Mouse (Mus musculus): ENCODE results near the gene Chil1. TPM values are rescaled to one million over a fixed set of nuclear protein-coding genes. Genes with fewer than 3 reads are reported as not detected.
A peak's percentile ranks its signal among the peaks of the same experiment; 100 is the strongest.

The Chil1 gene
- polyA plus RNA-seq, 1 experiment from 2014 or later: 2.8 TPM

DNA sequence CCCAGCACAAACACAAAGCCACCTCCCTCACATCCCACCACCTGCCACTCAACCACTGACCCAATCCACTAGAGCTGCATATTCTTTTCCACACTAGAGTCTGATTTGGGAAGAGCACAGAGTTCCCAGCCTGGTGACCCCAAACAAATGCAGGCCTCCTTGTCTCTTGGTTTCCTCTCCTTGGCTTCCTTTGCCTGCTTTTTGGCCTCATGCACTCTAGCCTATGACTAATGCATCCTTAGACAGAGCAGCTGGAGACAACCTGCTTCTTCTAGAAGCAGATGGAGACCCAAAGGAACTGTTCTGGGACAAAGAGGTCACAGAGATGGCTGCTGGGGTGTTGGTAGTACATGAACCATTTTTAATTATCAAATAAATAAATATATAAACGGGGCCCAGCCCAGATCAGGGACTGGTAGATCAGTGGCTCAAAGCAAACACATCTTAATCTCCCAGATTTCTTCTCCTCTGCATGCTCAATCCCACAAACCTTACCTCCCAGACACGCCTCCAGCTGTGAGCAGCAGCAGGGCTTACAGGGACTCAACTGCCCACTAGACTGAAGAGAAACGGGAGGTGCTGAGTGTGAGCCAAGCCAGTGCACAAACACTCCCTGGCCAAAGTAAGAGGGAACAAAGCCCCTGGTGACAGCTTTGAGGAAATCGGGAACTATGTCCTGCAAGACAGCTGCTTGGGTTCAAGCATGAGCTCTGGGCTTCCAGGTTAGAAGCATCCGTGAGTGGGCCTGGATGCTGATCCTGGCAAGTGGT, 48.0 kb downstream of the Chil1 start:
- 81% methylated on average over 5 of the region's 5 CpGs for WGBS
- H3K9me3 ChIP-seq: no peaks in the 10 kb centered on the region
- H3K9ac ChIP-seq: no peak overlapping the region
- no peak overlapping the region for H3K4me3 ChIP-seq
- peaks cover 27% of the 10 kb centered on the region for H3K27me3 ChIP-seq
- no peak for ATAC-seq (ENCODE audit: low FRiP score)
- H3K27ac ChIP-seq: no peak overlapping the region
- peaks cover 33% of the 10 kb centered on the region for H3K4me1 ChIP-seq (replicated peaks)
- no peak overlapping the region for H3K4me2 ChIP-seq
- no peaks in the 10 kb centered on the region for H3K36me3 ChIP-seq

DNA sequence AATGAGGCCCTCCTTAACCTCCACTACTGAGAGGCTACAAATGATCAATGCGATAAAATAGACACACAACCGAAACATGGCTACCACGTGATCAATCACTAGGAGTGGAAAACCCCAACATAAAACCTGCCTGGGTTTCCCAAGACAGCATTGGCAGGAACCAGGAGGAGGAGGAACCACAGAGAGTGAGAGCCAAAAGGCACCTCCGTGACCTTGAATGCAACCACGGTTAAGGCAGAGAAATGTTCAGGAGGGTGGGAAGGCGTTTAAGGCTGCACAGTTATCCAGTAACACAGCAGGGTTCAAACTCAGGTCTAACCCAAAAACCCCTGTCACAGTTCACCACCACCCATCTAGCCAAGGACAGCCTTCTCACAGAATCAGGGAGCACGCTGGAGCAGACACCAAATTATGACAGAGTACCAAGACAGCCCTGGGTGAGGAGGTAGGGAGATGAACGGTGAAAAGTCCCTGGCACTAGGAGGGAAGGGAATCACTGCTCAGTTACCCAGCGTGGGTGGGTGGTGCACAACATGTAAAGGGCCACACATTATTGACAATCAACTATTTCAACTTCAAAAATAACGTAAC, 48.8 kb downstream of the Chil1 start:
- Histone ChIP-seq H3K36me3 (no peaks in the 10 kb centered on the region), H3K4me2 (no peak overlapping the region), H3K4me1 (replicated peaks) (peaks cover 40% of the 10 kb centered on the region), H3K9ac (no peak overlapping the region), H3K27me3 (peaks cover 34% of the 10 kb centered on the region), H3K27ac (no peak overlapping the region), H3K4me3 (no peak overlapping the region), H3K9me3 (no peaks in the 10 kb centered on the region)
- WGBS: 87% methylated on average over 10 of the region's 10 CpGs
- ATAC-seq (ENCODE audit: low FRiP score): no peak

DNA sequence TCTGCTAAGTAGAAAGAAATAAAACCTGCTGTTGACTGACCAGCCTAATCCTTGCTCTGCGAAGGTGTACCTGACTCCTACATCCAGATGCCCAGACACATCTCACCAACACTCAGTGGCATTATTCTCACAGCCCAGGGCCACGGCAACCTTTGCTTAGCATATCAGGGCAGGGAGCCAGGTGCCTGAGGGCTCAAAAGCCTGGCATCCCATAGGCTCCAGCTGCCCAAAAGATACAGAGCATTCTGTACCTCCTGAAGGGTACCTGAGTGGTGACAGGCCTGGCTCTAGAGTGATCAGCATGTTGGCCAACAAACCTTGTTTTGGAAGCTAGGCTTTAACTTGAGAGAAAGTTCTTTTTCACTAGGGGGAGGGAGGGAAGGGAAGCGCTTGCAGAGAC, 49.3 kb downstream of the Chil1 start:
- Histone ChIP-seq H3K9ac (no peak overlapping the region), H3K4me3 (no peak overlapping the region), H3K4me1 (replicated peaks) (peaks cover 46% of the 10 kb centered on the region), H3K27ac (no peak overlapping the region), H3K36me3 (no peaks in the 10 kb centered on the region), H3K4me2 (no peak overlapping the region), H3K27me3 (peaks cover 39% of the 10 kb centered on the region), H3K9me3 (no peaks in the 10 kb centered on the region)
- WGBS: 89% methylated on average over 3 of the region's 3 CpGs
- ATAC-seq (ENCODE audit: low FRiP score): no peak

DNA sequence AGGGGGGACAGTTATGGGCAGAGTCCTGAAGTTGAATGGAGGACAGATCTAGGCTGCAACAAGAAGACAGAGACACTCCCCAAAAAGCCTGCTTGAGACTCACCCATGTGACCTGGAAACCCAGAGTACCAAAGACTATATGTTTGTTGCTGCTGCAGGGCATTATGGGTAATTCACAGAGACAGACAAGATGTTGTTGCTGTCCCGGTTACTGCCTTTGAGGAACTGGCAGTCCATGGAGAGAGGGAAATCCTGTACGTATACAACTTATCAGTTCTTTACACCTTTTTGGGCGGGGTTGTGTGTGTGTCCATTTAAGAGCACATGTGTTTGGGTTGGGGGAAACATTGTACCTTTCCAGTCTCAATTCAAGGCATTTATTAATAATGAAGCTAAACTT, 49.7 kb downstream of the Chil1 start:
- H3K4me1 ChIP-seq (replicated peaks): peaks cover 46% of the 10 kb centered on the region
- H3K9ac ChIP-seq: no peak overlapping the region
- no peaks in the 10 kb centered on the region for H3K9me3 ChIP-seq
- WGBS: 67% methylated on average over 3 of the region's 3 CpGs
- no peaks in the 10 kb centered on the region for H3K36me3 ChIP-seq
- H3K4me3 ChIP-seq: no peak overlapping the region
- H3K4me2 ChIP-seq: no peak overlapping the region
- no peak overlapping the region for H3K27ac ChIP-seq
- ATAC-seq (ENCODE audit: low FRiP score): no peak
- peaks cover 44% of the 10 kb centered on the region for H3K27me3 ChIP-seq

DNA sequence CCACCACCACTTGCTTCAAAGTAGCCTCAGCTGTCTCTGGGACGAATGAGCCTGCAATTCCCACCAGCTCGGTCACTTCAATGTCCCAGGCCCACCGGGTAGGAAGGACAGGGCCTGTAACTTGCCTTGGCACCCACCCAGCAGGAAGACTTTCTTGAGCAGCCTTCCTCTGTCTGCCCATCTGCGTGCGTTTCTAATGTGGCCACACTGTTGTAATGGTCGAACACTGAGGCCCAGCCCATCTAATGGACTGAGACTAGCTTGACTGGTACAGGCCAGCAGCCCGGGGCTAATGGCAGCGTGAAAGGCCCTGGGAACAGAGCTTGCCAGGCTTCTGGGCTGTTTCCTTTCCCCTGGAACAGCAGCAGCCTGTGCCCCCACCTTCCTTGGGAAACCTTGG, 50.4 kb downstream of the Chil1 start:
- H3K4me3 ChIP-seq: no peak overlapping the region
- 67% methylated on average over 8 of the region's 8 CpGs for WGBS
- H3K9me3 ChIP-seq: no peaks in the 10 kb centered on the region
- H3K36me3 ChIP-seq: no peaks in the 10 kb centered on the region
- H3K4me2 ChIP-seq: peak overlapping the region; percentile 86
- peak overlapping the region; percentile 67; the same call in 1 of the 2 replicates for H3K27ac ChIP-seq
- peak overlapping the region; percentile 43; the same call in 1 of the 2 replicates for H3K9ac ChIP-seq
- no peak for ATAC-seq (ENCODE audit: low FRiP score)
- peaks cover 46% of the 10 kb centered on the region for H3K4me1 ChIP-seq (replicated peaks)
- H3K27me3 ChIP-seq: peaks cover 50% of the 10 kb centered on the region

DNA sequence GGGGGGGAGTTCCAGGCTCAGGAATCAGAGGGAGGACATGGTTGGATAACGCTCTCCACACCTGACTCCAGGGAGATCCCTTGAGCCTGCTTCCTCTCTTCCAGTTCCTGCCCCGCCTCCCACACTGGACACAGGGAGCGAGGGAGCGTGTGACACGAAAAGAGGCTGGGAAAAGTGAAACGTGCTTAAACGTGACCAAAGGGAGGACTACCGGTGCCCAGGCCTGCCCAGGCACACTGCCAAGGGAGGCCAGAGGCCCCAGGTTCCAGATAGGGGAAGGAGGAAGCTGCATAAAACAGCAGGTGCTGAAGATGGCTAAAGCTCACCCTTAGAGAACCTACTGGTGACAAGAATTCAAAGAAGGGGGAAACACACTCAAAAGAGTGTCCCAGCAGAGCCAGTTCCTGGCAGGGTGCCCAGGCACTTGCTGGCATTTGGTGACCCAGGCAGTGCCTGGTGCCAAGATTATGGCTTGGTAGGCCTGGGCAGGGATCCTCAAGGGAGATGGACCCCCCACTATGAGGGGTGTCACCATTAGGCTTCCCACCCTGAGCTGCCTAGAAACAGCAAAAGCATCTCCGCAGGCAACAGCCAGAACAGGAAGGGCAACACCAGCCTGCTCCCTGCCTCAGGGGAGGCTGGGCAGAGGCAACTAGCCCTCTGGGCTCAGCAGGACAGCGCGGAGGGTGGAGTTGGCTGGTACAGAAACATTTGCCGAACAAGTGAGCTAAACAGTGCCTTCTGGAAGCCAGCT, 51.0 kb downstream of the Chil1 start:
- no peaks in the 10 kb centered on the region for H3K9me3 ChIP-seq
- WGBS: 46% methylated on average over 12 of the region's 12 CpGs
- peak overlapping the region; percentile 52; the same call in 1 of the 2 replicates for H3K4me3 ChIP-seq
- H3K36me3 ChIP-seq: no peaks in the 10 kb centered on the region
- H3K4me1 ChIP-seq (replicated peaks): peaks cover 46% of the 10 kb centered on the region
- H3K27me3 ChIP-seq: peaks cover 53% of the 10 kb centered on the region
- H3K4me2 ChIP-seq: peak overlapping the region; percentile 86
- ATAC-seq (ENCODE audit: low FRiP score): peak; percentile 29; the same call in 1 of the 2 replicates
- H3K9ac ChIP-seq: peak overlapping the region; percentile 74
- peak overlapping the region; percentile 67; the same call in 1 of the 2 replicates for H3K27ac ChIP-seq

DNA sequence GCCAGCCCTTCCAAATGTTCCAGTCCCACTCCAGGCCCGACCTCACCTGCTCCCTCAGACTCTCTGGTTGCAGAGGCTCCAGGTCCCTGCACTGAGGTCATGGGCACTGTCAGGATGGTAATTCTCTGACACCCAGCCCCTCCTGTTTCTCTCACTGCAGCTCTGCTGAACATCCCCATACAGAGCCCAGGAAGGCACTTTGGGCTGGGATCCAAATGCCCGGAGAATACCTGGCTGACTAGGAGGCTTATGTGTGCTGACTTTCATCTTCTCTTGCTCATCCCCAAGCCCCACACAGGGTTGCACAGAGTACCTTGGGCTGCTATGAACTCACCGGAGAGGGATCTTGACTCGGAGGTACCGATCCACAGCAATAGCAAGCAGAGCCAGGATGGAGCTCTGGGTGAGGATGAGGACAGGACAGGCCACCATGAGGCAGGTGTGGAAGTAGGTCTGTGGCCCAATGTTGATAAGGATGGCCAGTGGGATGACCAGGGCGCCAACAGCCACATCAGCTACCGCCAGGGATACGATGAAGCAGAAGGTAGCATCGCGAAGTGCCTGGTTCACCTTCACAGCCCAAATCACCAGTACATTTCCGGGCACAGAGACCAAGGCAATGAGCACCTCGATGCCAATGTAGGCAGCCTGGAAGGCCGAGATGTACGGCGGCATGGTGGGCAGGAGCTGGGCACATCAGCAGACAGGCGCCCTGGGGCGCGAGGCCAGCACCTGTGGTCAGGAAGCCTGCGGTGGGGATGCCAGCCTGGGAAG, 51.9 kb downstream of the Chil1 start:
- no peak for ATAC-seq (ENCODE audit: low FRiP score)
- H3K27me3 ChIP-seq: peaks cover 53% of the 10 kb centered on the region
- no peaks in the 10 kb centered on the region for H3K36me3 ChIP-seq
- no peaks in the 10 kb centered on the region for H3K9me3 ChIP-seq
- no peak overlapping the region for H3K27ac ChIP-seq
- H3K4me2 ChIP-seq: peak overlapping the region; percentile 86
- H3K9ac ChIP-seq: peak overlapping the region; percentile 74
- H3K4me3 ChIP-seq: peak overlapping the region; percentile 52
- 48% methylated on average over 19 of the region's 19 CpGs for WGBS
- peaks cover 46% of the 10 kb centered on the region for H3K4me1 ChIP-seq (replicated peaks)

DNA sequence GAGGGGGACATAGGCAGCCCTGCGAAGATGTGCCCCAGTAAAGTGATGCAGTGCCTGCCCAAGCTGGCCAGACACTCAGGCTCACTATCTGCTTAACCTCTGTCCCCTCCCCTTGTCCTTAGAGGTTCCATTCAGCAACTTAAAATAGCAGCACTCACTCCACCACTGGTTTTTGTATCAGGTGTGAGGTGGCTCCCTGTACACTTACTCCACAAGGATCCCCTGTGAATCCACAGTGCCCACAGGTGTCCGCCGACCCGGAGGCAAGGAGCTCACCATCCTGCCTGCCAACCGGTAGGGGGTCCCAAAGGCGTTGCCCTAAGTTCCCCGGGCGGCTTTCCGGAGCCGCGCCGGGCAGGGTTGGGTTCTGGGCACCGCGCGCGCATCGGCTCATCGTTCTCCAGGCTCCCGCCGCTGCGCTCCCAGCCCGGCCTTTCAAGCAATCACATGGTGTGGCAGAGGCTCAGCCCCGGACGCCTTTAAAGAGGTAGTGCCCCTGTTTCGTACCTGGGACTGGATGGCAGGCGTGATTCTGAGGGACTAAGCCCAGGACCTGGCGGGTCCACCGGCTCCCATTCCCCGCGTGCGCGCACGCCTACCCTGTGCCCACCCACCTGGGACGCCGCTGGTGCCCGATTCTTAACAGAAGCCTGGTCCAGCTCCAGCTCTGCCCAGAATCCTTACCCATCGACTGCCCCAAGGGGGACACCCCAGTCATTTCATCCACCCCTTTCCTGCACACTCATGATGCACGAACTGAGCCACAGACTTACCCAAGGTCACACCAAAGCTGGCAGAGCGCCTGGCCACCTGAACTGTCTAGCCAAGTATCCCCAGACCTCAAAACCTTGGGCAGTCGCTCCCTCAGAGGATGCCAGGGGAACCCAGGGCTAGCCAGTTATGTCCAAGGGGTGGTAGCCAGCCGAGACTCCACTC, 52.7 kb downstream of the Chil1 start:
- Histone ChIP-seq H3K27ac (peak overlapping the region; percentile 35; the same call in 1 of the 2 replicates), H3K9ac (peak overlapping the region; percentile 74), H3K27me3 (peaks cover 57% of the 10 kb centered on the region), H3K9me3 (no peaks in the 10 kb centered on the region), H3K36me3 (no peaks in the 10 kb centered on the region), H3K4me1 (replicated peaks) (peaks cover 46% of the 10 kb centered on the region), H3K4me3 (peak overlapping the region; percentile 52), H3K4me2 (peak overlapping the region; percentile 86)
- peak; percentile 65 for ATAC-seq (ENCODE audit: low FRiP score)
- WGBS: under 1% methylated on average over 41 of the region's 41 CpGs

DNA sequence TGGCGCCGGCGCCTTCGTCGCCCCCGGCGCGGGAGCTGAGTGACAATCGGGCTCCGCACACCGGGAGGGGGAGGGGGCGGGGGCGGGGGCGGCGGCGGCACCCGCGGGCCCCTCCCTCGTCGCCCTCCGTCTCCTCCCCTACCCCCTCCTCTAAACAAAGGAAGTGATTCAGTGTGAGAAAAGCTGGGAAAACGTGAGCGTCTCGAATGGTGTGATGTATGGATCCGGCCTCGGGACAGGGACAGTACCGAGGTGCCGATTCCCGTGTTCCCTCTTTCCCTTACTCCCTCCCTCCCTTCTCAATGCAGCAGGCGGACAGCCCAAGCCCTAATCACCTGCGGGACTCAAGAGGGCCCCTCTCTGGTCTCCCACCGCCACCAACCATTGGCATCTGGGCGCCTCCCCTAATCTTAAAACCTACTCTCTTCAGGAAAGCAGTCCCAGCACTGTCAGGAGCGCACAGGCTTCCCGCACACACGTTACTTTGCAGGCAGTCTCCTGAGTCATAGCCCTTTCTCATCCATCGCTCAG, 53.5 kb downstream of the Chil1 start, which contains the start of gene Adora1:
Adora1 (minus strand) TSS at position 41 of the 531 bp plus-strand sequence.
- WGBS: under 1% methylated on average over 37 of the region's 37 CpGs
- no peaks in the 10 kb centered on the region for H3K36me3 ChIP-seq
- peak within 1 kb of the TSS; percentile 86 for H3K4me2 ChIP-seq
- peak within 1 kb of the TSS; percentile 74 for H3K9ac ChIP-seq
- H3K27ac ChIP-seq: peak within 1 kb of the TSS; percentile 35; the same call in 1 of the 2 replicates
- peaks cover 46% of the 10 kb centered on the region for H3K4me1 ChIP-seq (replicated peaks)
- H3K27me3 ChIP-seq: peaks cover 56% of the 10 kb centered on the region
- H3K9me3 ChIP-seq: no peaks in the 10 kb centered on the region
- ATAC-seq (ENCODE audit: low FRiP score): peak; percentile 33
- peak within 1 kb of the TSS; percentile 52 for H3K4me3 ChIP-seq

DNA sequence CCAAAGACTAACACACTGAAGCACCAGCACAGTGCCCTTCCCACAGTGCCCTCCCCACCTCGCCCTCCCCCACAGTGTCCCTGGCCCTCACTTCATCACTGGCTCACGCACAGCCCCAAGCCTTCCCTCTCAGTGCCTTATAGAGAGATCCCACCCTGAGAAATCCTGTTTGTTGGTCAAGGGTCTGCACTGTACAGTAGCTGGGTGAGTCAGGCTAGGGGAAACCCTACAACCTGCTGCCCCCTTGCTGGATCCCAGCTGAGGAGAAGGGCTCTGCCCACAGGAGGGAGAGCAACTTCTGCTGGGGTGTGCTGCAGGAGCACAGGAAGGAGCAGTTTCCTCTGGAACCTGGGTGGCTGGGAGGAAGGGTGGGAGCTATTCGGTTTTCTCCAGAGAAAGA, 54.2 kb downstream of the Chil1 start:
- Histone ChIP-seq H3K27ac (0 out of 2 replicates have a peak overlapping the region, but pooled peaks have one; percentile 35), H3K4me1 (replicated peaks) (peaks cover 47% of the 10 kb centered on the region), H3K4me2 (peak overlapping the region; percentile 86), H3K27me3 (peaks cover 53% of the 10 kb centered on the region), H3K9me3 (no peaks in the 10 kb centered on the region), H3K4me3 (peak overlapping the region; percentile 52; the same call in 1 of the 2 replicates), H3K9ac (peak overlapping the region; percentile 74; the same call in 1 of the 2 replicates), H3K36me3 (no peaks in the 10 kb centered on the region)
- no peak for ATAC-seq (ENCODE audit: low FRiP score)
- WGBS: 29% methylated on average over 3 of the region's 3 CpGs

Data from hindbrain, embryonic 13.5 days (tissue).